Mouse (Mus musculus): ENCODE measurements around the gene Arrdc3.

DNA sequence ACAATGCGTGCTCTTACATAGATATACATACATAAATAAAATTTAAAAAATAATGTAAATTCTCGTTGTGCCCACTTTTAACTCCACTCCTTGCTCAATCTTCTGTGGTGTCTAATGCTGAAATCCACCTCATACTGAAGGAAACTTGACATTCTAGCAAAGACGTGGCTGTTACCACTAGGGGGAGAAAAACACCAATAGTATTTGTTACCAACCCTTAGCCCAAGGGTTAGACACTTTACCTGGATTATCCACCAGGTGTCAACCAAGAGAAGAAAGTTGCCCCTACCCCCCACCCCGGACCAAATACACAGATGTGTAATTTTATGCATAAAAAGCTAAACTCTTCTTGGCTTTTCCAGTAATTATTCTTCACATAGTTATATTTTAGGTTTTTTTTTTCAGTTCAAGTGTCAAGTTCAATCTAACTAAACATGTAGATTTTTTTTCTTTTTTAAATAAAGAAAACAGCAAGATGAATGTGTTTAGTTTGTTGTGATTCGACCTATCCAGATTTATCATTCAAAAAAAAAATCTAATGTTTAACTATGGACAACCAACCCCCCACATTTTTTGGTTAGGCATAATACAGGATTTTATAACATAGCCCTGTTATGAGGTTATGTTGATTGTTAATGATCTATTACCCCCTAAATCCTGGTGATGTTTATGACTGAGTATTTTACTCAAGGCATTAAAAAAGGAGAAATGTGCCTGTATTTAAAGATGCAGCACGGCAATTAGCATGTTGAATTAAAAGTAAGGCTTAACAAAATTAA lies 1.3 kb upstream of the Arrdc3 start:
- TF ChIP-seq CTCF (IDR thresholded peaks at IDR 0.05; ENCODE audit: low read depth) = peak; percentile 86
- no peak for TF ChIP-seq EP300 (IDR thresholded peaks at IDR 0.05; ENCODE audit: low read depth)

Data from liver, embryonic 14.5 days (tissue).